Mouse (Mus musculus): ENCODE results near the gene Vasn. TPM values are rescaled to one million over a fixed set of nuclear protein-coding genes. Genes with fewer than 3 reads are reported as not detected.

Gene Vasn
- polyA plus RNA-seq, 1 experiment from 2014 or later = 15.1 TPM

GRCm38 (mm10) chr16:4598891-4599543, 40.7 kb upstream of the Vasn start:
- H3K36me3 ChIP-seq = no peaks in the 10 kb centered on the region
- peaks cover 86% of the 10 kb centered on the region for H3K4me1 ChIP-seq (replicated peaks)
- no peak overlapping the region for H3K27ac ChIP-seq
- peak overlapping the region; percentile 27; the same call in 1 of the 2 replicates for H3K4me2 ChIP-seq (replicated peaks)
- WGBS = 23% methylated on average over 6 of the region's 6 CpGs
- no peaks in the 10 kb centered on the region for H3K9me3 ChIP-seq
- H3K27me3 ChIP-seq (replicated peaks) = no peaks in the 10 kb centered on the region
- 0 out of 2 replicates have a peak overlapping the region, but pooled peaks have one; percentile 13 for H3K9ac ChIP-seq
- no peak overlapping the region for H3K4me3 ChIP-seq (replicated peaks)
- ATAC-seq = no peak

GRCm38 (mm10) chr16:4599616-4600015, 40.1 kb upstream of the Vasn start:
- no peak overlapping the region for H3K27ac ChIP-seq

GRCm38 (mm10) chr16:4600701-4601310, 38.9 kb upstream of the Vasn start:
- Histone ChIP-seq H3K9me3 (no peaks in the 10 kb centered on the region), H3K4me3 (replicated peaks) (no peak overlapping the region), H3K4me2 (replicated peaks) (no peak overlapping the region), H3K9ac (no peak overlapping the region), H3K27ac (peak overlapping the region; percentile 19; the same call in 1 of the 2 replicates), H3K27me3 (replicated peaks) (no peaks in the 10 kb centered on the region), H3K36me3 (no peaks in the 10 kb centered on the region), H3K4me1 (replicated peaks) (peaks cover 98% of the 10 kb centered on the region)
- 65% methylated on average over 9 of the region's 9 CpGs for WGBS
- ATAC-seq = no peak

More at GRCm38 (mm10) chr16:4599616-4600015, 40.1 kb upstream of the Vasn start:
- Histone ChIP-seq H3K9me3 (no peaks in the 10 kb centered on the region), H3K27me3 (replicated peaks) (no peaks in the 10 kb centered on the region), H3K4me1 (replicated peaks) (peaks cover 92% of the 10 kb centered on the region), H3K4me3 (replicated peaks) (no peak overlapping the region), H3K4me2 (replicated peaks) (no peak overlapping the region), H3K36me3 (no peaks in the 10 kb centered on the region), H3K9ac (no peak overlapping the region)
- 78% methylated on average over 3 of the region's 3 CpGs for WGBS
- ATAC-seq = no peak

GRCm38 (mm10) chr16:4602189-4602588, 37.6 kb upstream of the Vasn start:
- H3K4me3 ChIP-seq (replicated peaks) = no peak overlapping the region
- H3K4me2 ChIP-seq (replicated peaks) = peak overlapping the region; percentile 26; the same call in 1 of the 2 replicates
- no peaks in the 10 kb centered on the region for H3K9me3 ChIP-seq
- WGBS = 14% methylated on average over 3 of the region's 3 CpGs
- no peak overlapping the region for H3K9ac ChIP-seq
- H3K27ac ChIP-seq = peak overlapping the region; percentile 81
- H3K27me3 ChIP-seq (replicated peaks) = no peaks in the 10 kb centered on the region
- H3K36me3 ChIP-seq = no peaks in the 10 kb centered on the region
- H3K4me1 ChIP-seq (replicated peaks) = peaks cover 98% of the 10 kb centered on the region
- peak; percentile 67 for ATAC-seq

- H3K27ac ChIP-seq = peak overlapping the region; percentile 81
- ATAC-seq = no peak
- H3K9ac ChIP-seq = peak overlapping the region; percentile 31; the same call in 1 of the 2 replicates
- no peak overlapping the region for H3K4me3 ChIP-seq (replicated peaks)
- H3K9me3 ChIP-seq = no peaks in the 10 kb centered on the region
- WGBS = 17% methylated on average over 7 of the region's 7 CpGs
- H3K27me3 ChIP-seq (replicated peaks) = no peaks in the 10 kb centered on the region
- peak overlapping the region; percentile 26; the same call in 1 of the 2 replicates for H3K4me2 ChIP-seq (replicated peaks)
- peaks cover 98% of the 10 kb centered on the region for H3K4me1 ChIP-seq (replicated peaks)
- H3K36me3 ChIP-seq = no peaks in the 10 kb centered on the region
These were observed 36.8 kb upstream of the Vasn start for GRCm38 (mm10) chr16:4602766-4603452.

GRCm38 (mm10) chr16:4603453-4603837, 36.3 kb upstream of the Vasn start:
- Histone ChIP-seq H3K9me3 (no peaks in the 10 kb centered on the region), H3K27ac (peak overlapping the region; percentile 81), H3K36me3 (no peaks in the 10 kb centered on the region), H3K4me3 (replicated peaks) (no peak overlapping the region), H3K4me2 (replicated peaks) (peak overlapping the region; percentile 19; the same call in 1 of the 2 replicates), H3K9ac (peak overlapping the region; percentile 31; the same call in 1 of the 2 replicates), H3K27me3 (replicated peaks) (no peaks in the 10 kb centered on the region), H3K4me1 (replicated peaks) (peaks cover 98% of the 10 kb centered on the region)
- ATAC-seq = no peak
- 39% methylated on average over 1 of the region's 1 CpGs for WGBS

GRCm38 (mm10) chr16:4604293-4604837, 35.4 kb upstream of the Vasn start:
- Histone ChIP-seq H3K4me1 (replicated peaks) (peaks cover 92% of the 10 kb centered on the region), H3K4me3 (replicated peaks) (no peak overlapping the region), H3K27me3 (replicated peaks) (no peaks in the 10 kb centered on the region), H3K9me3 (no peaks in the 10 kb centered on the region), H3K27ac (peak overlapping the region; percentile 81; the same call in 1 of the 2 replicates), H3K36me3 (no peaks in the 10 kb centered on the region), H3K4me2 (replicated peaks) (peak overlapping the region; percentile 26), H3K9ac (peak overlapping the region; percentile 23; the same call in 1 of the 2 replicates)
- no peak for ATAC-seq
- WGBS = 48% methylated on average over 11 of the region's 11 CpGs

- Histone ChIP-seq H3K27ac (peak overlapping the region; percentile 82), H3K4me1 (replicated peaks) (peaks cover 81% of the 10 kb centered on the region), H3K36me3 (0 out of 2 replicates have a peak, but pooled peaks cover 2% of the 10 kb centered on the region), H3K9me3 (no peaks in the 10 kb centered on the region), H3K9ac (peak overlapping the region; percentile 8; the same call in 1 of the 2 replicates), H3K4me2 (replicated peaks) (peak overlapping the region; percentile 45), H3K27me3 (replicated peaks) (no peaks in the 10 kb centered on the region), H3K4me3 (replicated peaks) (no peak overlapping the region)
- WGBS = 45% methylated on average over 13 of the region's 13 CpGs
- ATAC-seq = peak; percentile 63
These were observed 34.1 kb upstream of the Vasn start for GRCm38 (mm10) chr16:4605514-4606131.

GRCm38 (mm10) chr16:4606431-4607084, 33.2 kb upstream of the Vasn start:
- Histone ChIP-seq H3K4me2 (replicated peaks) (peak overlapping the region; percentile 45), H3K9ac (no peak overlapping the region), H3K4me3 (replicated peaks) (no peak overlapping the region), H3K27ac (peak overlapping the region; percentile 82), H3K36me3 (peaks cover 10% of the 10 kb centered on the region), H3K9me3 (no peaks in the 10 kb centered on the region), H3K27me3 (replicated peaks) (no peaks in the 10 kb centered on the region), H3K4me1 (replicated peaks) (peaks cover 71% of the 10 kb centered on the region)
- peak; percentile 11 for ATAC-seq
- 12% methylated on average over 5 of the region's 5 CpGs for WGBS

GRCm38 (mm10) chr16:4607818-4608531, 31.8 kb upstream of the Vasn start:
- peaks cover 58% of the 10 kb centered on the region for H3K4me1 ChIP-seq (replicated peaks)
- no peak overlapping the region for H3K4me3 ChIP-seq (replicated peaks)
- no peak overlapping the region; the same call in 1 of the 2 replicates for H3K9ac ChIP-seq
- H3K27me3 ChIP-seq (replicated peaks) = no peaks in the 10 kb centered on the region
- peak; percentile 37; the same call in 1 of the 2 replicates for ATAC-seq
- H3K9me3 ChIP-seq = no peaks in the 10 kb centered on the region
- H3K36me3 ChIP-seq = peaks cover 16% of the 10 kb centered on the region
- 0 out of 2 replicates have a peak overlapping the region, but pooled peaks have one; percentile 14 for H3K4me2 ChIP-seq (replicated peaks)
- WGBS = 39% methylated on average over 9 of the region's 9 CpGs
- H3K27ac ChIP-seq = peak overlapping the region; percentile 82
